Mouse (Mus musculus) CH12.LX (cell line): ENCODE results near the gene Itsn1. TPM values are rescaled to one million over a fixed set of nuclear protein-coding genes. Genes with fewer than 3 reads are reported as not detected.

ENCODE experiments used
- DNase-seq: peaks from one replicate; pipeline ENCODE4 v3.0.0-alpha.2; 2013; ENCODE audit errors: extremely low read depth
- H3K27ac ChIP-seq: 2 replicates; pipeline ENCODE4 v1.5.1; 2012; ENCODE audit warnings: low read depth, mild to moderate bottlenecking, control low read depth, moderate library complexity; ENCODE audit not compliant: insufficient read depth
- H3K27me3 ChIP-seq: replicated peaks from 2 replicates; pipeline ENCODE3; 2012; ENCODE audit warnings: inconsistent platforms
- H3K36me3 ChIP-seq, 2 experiments: replicated peaks in 1 of 2; 2 replicates each; pipeline versions ENCODE3 to v1.6.1; 2012; ENCODE audit warnings: inconsistent platforms in 1 of 2, low read length in 1 of 2, mild to moderate bottlenecking in 1 of 2, mixed read lengths in 1 of 2, moderate library complexity in 1 of 2; ENCODE audit not compliant: control insufficient read depth in 1 of 2, insufficient read depth in 1 of 2
- H3K4me1 ChIP-seq, 2 experiments: 2 replicates each; pipeline ENCODE4 v1.6.1; 2012; ENCODE audit warnings: inconsistent platforms in 1 of 2, moderate library complexity in 1 of 2; ENCODE audit not compliant: insufficient read depth in 2 of 2, control insufficient read depth in 1 of 2
- H3K4me2 ChIP-seq: 2 replicates; pipeline ENCODE4 v1.6.1; 2012; ENCODE audit warnings: low read depth, mild to moderate bottlenecking, control low read depth; ENCODE audit not compliant: poor library complexity, insufficient read depth, severe bottlenecking
- H3K4me3 ChIP-seq, 3 experiments: fragments of 150-350 bp in 1 of 3; sonication (generic) in 1 of 3; replicated peaks in 1 of 3; 2 replicates each; pipeline versions ENCODE3 to v1.5.1; 2011 to 2012; ENCODE audit warnings: low read depth in 2 of 3, low read length in 2 of 3, mild to moderate bottlenecking in 2 of 3, moderate library complexity in 2 of 3, control low read depth in 1 of 3, improper control_type of control experiment in 1 of 3, inconsistent platforms in 1 of 3, mixed read lengths in 1 of 3; ENCODE audit not compliant: poor library complexity in 1 of 3
- H3K79me2 ChIP-seq: replicated peaks from 2 replicates; pipeline ENCODE4 v1.6.1; 2012; ENCODE audit warnings: mild to moderate bottlenecking, moderate library complexity; ENCODE audit not compliant: control insufficient read depth, poor library complexity, insufficient read depth, severe bottlenecking; ENCODE audit errors: extremely low read depth
- H3K9ac ChIP-seq: 2 replicates; pipeline ENCODE4 v1.6.1; 2012; ENCODE audit warnings: low read depth, mild to moderate bottlenecking, control low read depth, moderate library complexity; ENCODE audit not compliant: insufficient read depth
- H3K9me3 ChIP-seq: replicated peaks from 2 replicates; pipeline ENCODE3; 2012; ENCODE audit warnings: low read length, inconsistent platforms, mixed read lengths
- BHLHE40 ChIP-seq: IDR thresholded peaks from 2 replicates; pipeline ENCODE4 v1.6.1; 2011; ENCODE audit warnings: mild to moderate bottlenecking, low read depth, low read length, improper control_type of control experiment
- CHD1 ChIP-seq: IDR thresholded peaks from 2 replicates; pipeline ENCODE4 v1.6.1; 2012; ENCODE audit warnings: low read depth, low read length, improper control_type of control experiment, inconsistent platforms
- CHD2 ChIP-seq: IDR thresholded peaks from 2 replicates; pipeline ENCODE4 v1.6.1; 2011; ENCODE audit warnings: low read length, improper control_type of control experiment
- ELF1 ChIP-seq: IDR thresholded peaks from 2 replicates; pipeline ENCODE4 v1.6.1; 2014; ENCODE audit warnings: low read depth, mild to moderate bottlenecking, inconsistent platforms, low read length, improper control_type of control experiment
- EP300 ChIP-seq: IDR thresholded peaks from 2 replicates; pipeline ENCODE4 v1.6.1; 2011; ENCODE audit warnings: low read length, improper control_type of control experiment
- GABPA ChIP-seq: IDR thresholded peaks from 2 replicates; pipeline ENCODE4 v1.6.1; 2012; ENCODE audit warnings: low read depth, low read length, improper control_type of control experiment, inconsistent platforms; ENCODE audit not compliant: insufficient replicate concordance
- HCFC1 ChIP-seq: IDR thresholded peaks from 2 replicates; pipeline ENCODE4 v1.6.1; 2012; ENCODE audit warnings: low read depth, mild to moderate bottlenecking, inconsistent platforms, low read length, improper control_type of control experiment
- KAT2A ChIP-seq: IDR thresholded peaks from 2 replicates; pipeline ENCODE4 v1.6.1; 2012; ENCODE audit warnings: low read length, improper control_type of control experiment, inconsistent platforms; ENCODE audit not compliant: insufficient replicate concordance
- MAFK ChIP-seq: IDR thresholded peaks from 2 replicates; pipeline ENCODE4 v1.6.1; 2011; ENCODE audit warnings: low read length, improper control_type of control experiment; ENCODE audit not compliant: insufficient replicate concordance
- MAX ChIP-seq: IDR thresholded peaks from 2 replicates; pipeline ENCODE4 v1.6.1; 2011; ENCODE audit warnings: low read length, improper control_type of control experiment
- MAZ ChIP-seq: IDR thresholded peaks from 2 replicates; pipeline ENCODE4 v1.6.1; 2012; ENCODE audit warnings: low read depth, mild to moderate bottlenecking, inconsistent platforms, low read length, improper control_type of control experiment, moderate library complexity
- MEF2A ChIP-seq: IDR thresholded peaks from 2 replicates; pipeline ENCODE4 v1.6.1; 2014; ENCODE audit warnings: low read depth, mild to moderate bottlenecking, inconsistent platforms, low read length, improper control_type of control experiment, borderline replicate concordance
- MXI1 ChIP-seq: IDR thresholded peaks from 2 replicates; pipeline ENCODE4 v1.6.1; 2011; ENCODE audit warnings: mild to moderate bottlenecking, low read depth, low read length, improper control_type of control experiment
- NELFE ChIP-seq: IDR thresholded peaks from 2 replicates; pipeline ENCODE4 v1.6.1; 2011; ENCODE audit warnings: low read depth, low read length, improper control_type of control experiment
- NRF1 ChIP-seq: IDR thresholded peaks from 2 replicates; pipeline ENCODE4 v1.6.1; 2014; ENCODE audit warnings: low read depth, mild to moderate bottlenecking, inconsistent platforms, low read length, improper control_type of control experiment, moderate library complexity
- PAX5 ChIP-seq: IDR thresholded peaks from 2 replicates; pipeline ENCODE4 v1.6.1; 2012; ENCODE audit warnings: low read length, inconsistent platforms, mixed read lengths
- POLR2A ChIP-seq: IDR thresholded peaks from 2 replicates; pipeline ENCODE4 v1.6.1; 2011; ENCODE audit warnings: low read depth, mild to moderate bottlenecking, improper control_type of control experiment, low read length
- POLR2AphosphoS2 ChIP-seq: IDR thresholded peaks from 2 replicates; pipeline ENCODE4 v1.6.1; 2011; ENCODE audit warnings: low read depth, low read length, improper control_type of control experiment
- RCOR1 ChIP-seq: conservative IDR thresholded peaks from 2 replicates; pipeline ENCODE4 v1.6.1; 2012; ENCODE audit warnings: low read depth, mild to moderate bottlenecking, inconsistent platforms, low read length, improper control_type of control experiment
- SIN3A ChIP-seq: IDR thresholded peaks from 2 replicates; pipeline ENCODE4 v1.6.1; 2012; ENCODE audit warnings: low read length, improper control_type of control experiment, inconsistent platforms
- SMC3 ChIP-seq: IDR thresholded peaks from 2 replicates; pipeline ENCODE4 v1.6.1; 2011; ENCODE audit warnings: low read depth, low read length, improper control_type of control experiment
- TBP ChIP-seq: conservative IDR thresholded peaks from 2 replicates; pipeline ENCODE4 v1.6.1; 2011; ENCODE audit warnings: low read depth, low read length, improper control_type of control experiment
- UBTF ChIP-seq: IDR thresholded peaks from 2 replicates; pipeline ENCODE4 v1.6.1; 2012; ENCODE audit warnings: low read depth, mild to moderate bottlenecking, inconsistent platforms, low read length, improper control_type of control experiment, moderate library complexity
- USF1 ChIP-seq: IDR thresholded peaks from 2 replicates; pipeline ENCODE4 v1.6.1; 2014; ENCODE audit warnings: low read depth, mild to moderate bottlenecking, inconsistent platforms, low read length, improper control_type of control experiment
- USF2 ChIP-seq: conservative IDR thresholded peaks from 2 replicates; pipeline ENCODE4 v1.6.1; 2011; ENCODE audit warnings: low read depth, low read length, improper control_type of control experiment
- ZMIZ1 ChIP-seq: IDR thresholded peaks from 2 replicates; pipeline ENCODE4 v1.6.1; 2012; ENCODE audit warnings: low read depth, mild to moderate bottlenecking, inconsistent platforms, low read length, improper control_type of control experiment
- ZNF384 ChIP-seq: IDR thresholded peaks from 2 replicates; pipeline ENCODE4 v1.6.1; 2012; ENCODE audit warnings: low read depth, low read length, improper control_type of control experiment, inconsistent platforms
- dilution Hi-C: fragments of 300-500 bp; cut with MboI; formaldehyde crosslinking; loops from 2 replicates; pipeline ENCODE4 v1.14.3; 2020; ENCODE audit warnings: low sequenced_read_pairs; ENCODE audit not compliant: extremely low pct_unique_long_range_greater_than_20kb, extremely low pct_ligation_motif_present
- in situ Hi-C: fragments of 300-500 bp; cut with MboI; formaldehyde crosslinking; loops from 3 replicates; pipeline ENCODE4 v1.14.3; 2019; ENCODE audit warnings: low sequenced_read_pairs, low pct_ligation_motif_present, low pct_unique_long_range_greater_than_20kb, mixed read lengths
- polyA plus RNA-seq: library from polyadenylated mRNA; unstranded; fragments of >175 nt; gene quantifications from 2 replicates; pipeline ENCODE4 v1.2.1, GENCODE M21; 2012; ENCODE audit warnings: low read depth; ENCODE audit not compliant: insufficient read length
- total RNA-seq, 2 experiments: library from RNA; depleted of rRNA; stranded (reverse); fragments of 300-350 nt in 1 of 2; fragments of >200 nt in 1 of 2; gene quantifications; 2 replicates each; pipeline ENCODE4 v1.2.3; 2012 to 2014

The Itsn1 gene
- total and polyA plus RNA-seq, 3 experiments = 32.5 to 54.5 (median 46.3) TPM

- TF ChIP-seq UBTF = 0 out of 2 replicates have a peak, but pooled peaks have one; percentile 16
These were observed 687 bp upstream of the Itsn1 start, which contains the start of gene Cryzl1 (continued) for GRCm38 (mm10) chr16:91728123-91729065.

- Histone ChIP-seq H3K27me3 (peaks cover 10% of the 10 kb centered on the region), H3K36me3 (peaks cover 8 to 23% of the 10 kb centered on the region in 2 experiments), H3K79me2 (peaks cover 71% of the 10 kb centered on the region), H3K9me3 (no peaks in the 10 kb centered on the region), H3K27ac (no peak overlapping the region), H3K4me2 (peak overlapping the region; percentile 85), H3K9ac (peak overlapping the region; percentile 80), H3K4me1 (peaks cover 22 to 63% of the 10 kb centered on the region in 2 experiments), H3K4me3 (peak overlapping the region; percentile 65 to 95 (median 75))
- in situ Hi-C loops = loop anchor here (5.0 kb wide), 1 partner anchor 187 kb away; no protein-coding TSS in a partner anchor
- dilution Hi-C loops = no loop called here
- TF ChIP-seq GABPA (no peak), ZNF384 (no peak), MEF2A (no peak), USF1 (no peak), USF2 (no peak), NRF1 (no peak), BHLHE40 (no peak), TBP (no peak), EP300 (no peak), NELFE (no peak), MAX (no peak), HCFC1 (no peak; the same call in 1 of the 2 replicates), MAZ (no peak), PAX5 (no peak), CHD1 (no peak), POLR2A (no peak), POLR2AphosphoS2 (no peak), MAFK (no peak), MXI1 (peak; percentile 50), CHD2 (no peak), UBTF (peak; percentile 93), KAT2A (no peak), ELF1 (no peak), SMC3 (no peak), ZMIZ1 (no peak), RCOR1 (no peak), SIN3A (peak; percentile 44; the same call in 1 of the 2 replicates)
- DNase-seq = no peak
These were observed 850 bp downstream of the Itsn1 start for GRCm38 (mm10) chr16:91729821-91730441.
